Mouse (Mus musculus): ENCODE data around the gene Rps6kb2.

Gene Rps6kb2

GRCm38 (mm10) chr19:4153232-4153654 is 9.9 kb downstream of the Rps6kb2 start, which contains the start of gene Ptprcap:
Gene Ptprcap, plus strand, starts transcription at chr19:4153604.
- no peak for DNase-seq

- DNase-seq, result no peak
Measured at GRCm38 (mm10) chr19:4152445-4153231, 10.5 kb downstream of the Rps6kb2 start.

DNA sequence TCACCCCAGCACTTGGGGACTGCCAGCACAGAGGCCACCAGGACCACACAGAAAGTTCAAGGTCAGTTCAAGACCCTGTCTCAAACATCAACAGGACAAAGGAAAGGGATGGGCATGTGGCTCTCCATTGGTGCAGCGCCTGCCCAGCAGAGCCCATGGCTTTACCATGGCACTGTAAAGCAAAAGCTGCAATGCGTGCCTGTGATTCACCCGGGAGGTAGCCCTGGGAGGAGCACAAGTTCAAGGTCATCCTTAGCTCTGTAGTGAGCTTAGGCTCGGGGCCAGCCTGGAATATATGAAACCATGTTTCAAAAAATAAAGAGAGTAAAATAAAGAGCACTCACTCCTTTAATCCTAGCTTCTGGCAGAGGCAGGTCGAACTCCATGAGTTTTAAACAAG is 11.3 kb downstream of the Rps6kb2 start:
- no peak for DNase-seq

DNA sequence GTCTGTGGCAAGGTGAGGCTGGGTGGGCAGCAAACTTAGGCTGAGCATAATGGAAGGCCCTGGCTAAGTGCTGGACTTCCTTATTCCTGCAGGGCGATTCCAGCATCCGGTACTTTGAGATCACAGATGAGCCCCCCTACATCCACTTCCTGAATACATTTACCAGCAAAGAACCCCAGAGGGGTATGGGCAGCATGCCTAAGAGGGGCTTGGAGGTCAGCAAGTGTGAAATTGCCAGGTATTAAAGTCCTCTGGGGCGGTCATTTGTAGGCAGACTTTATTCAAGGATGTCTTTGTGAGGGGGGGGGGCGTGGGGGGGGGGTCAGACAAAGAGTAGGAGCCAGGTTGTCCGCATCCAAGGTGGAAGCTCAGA is 11.7 kb downstream of the Rps6kb2 start:
- no peak for DNase-seq

- no peak for DNase-seq
Measured at GRCm38 (mm10) chr19:4150567-4151487, 12.3 kb downstream of the Rps6kb2 start.

GRCm38 (mm10) chr19:4149764-4150461 is 13.2 kb downstream of the Rps6kb2 start:
- DNase-seq, result no peak

DNA sequence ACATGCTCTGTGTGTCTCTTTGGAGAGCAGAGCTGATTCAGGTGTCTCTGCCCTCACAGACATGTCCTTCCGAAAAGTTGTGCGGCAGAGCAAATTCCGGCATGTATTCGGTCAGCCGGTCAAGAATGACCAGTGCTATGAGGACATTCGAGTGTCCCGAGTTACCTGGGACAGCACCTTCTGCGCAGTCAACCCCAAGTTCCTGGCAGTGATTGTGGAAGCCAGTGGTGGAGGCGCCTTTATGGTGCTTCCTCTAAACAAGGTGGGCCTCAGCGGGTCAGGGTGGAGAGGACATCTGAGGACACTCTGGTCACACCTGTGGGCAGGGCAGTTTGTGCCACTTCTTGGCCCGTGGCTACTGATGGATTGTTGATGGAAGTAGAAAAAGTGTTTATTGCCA is 13.9 kb downstream of the Rps6kb2 start:
- DNase-seq, result no peak

- DNase-seq, result no peak
Measured at GRCm38 (mm10) chr19:4148819-4149218, 14.3 kb downstream of the Rps6kb2 start.

DNA sequence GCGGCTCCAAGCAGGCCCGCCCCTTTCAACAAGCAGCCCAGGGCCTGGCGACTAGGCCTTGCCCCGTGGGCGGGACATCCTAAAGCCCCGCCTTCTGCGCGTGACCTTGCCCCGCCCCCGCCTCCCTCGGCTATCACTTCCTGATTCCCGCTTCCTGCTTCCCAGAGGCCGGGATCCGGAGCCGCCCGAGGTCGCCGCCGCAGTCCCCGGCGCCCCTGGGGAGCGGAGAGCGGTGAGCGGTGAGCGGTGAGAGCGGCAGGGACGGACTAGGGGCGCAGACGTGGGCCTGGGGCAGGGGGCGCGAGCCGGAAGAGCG is 14.7 kb downstream of the Rps6kb2 start, which contains the start of gene Coro1b:
Coro1b (plus strand) TSS at position 129 of the 316 bp plus-strand sequence.
- peak; percentile 99 for DNase-seq

DNA sequence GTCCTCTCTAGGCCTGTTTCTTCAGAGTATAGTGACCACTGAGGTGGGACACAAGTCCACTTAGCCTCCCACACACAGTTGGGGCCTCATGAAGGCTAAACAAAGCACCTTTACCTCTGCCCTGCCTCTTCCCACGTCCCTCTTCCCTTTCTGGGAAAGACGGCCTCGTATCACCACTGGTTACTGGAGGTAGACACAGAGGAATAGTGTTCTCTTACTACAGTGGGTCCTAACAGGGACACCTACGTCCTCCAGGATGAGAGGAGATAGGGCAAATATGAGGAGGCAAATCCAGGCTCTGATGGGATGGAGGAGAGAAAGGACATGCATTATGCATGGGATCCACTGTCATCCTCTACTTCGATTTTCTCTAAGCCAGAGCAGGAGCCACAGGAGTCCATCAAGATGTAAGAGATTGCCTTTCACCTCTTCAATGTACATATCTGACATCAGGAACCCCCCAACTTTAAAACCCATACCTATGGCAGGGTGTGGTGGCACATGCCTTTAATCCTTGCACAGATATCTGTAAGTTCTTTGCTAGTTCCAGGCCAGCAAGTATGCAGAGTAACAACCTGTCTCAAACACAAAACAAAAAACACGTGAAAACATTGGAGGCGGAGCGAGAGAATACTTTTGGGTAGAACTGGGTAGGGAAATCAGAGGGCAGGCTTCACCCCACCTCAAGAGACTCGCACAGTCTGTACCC is 15.2 kb downstream of the Rps6kb2 start:
- no peak for DNase-seq

- no peak for DNase-seq
Measured at GRCm38 (mm10) chr19:4147022-4147405, 16.1 kb downstream of the Rps6kb2 start.

GRCm38 (mm10) chr19:4146366-4147021 is 16.7 kb downstream of the Rps6kb2 start:
- no peak for DNase-seq

- no peak for DNase-seq
Measured at GRCm38 (mm10) chr19:4145936-4146335, 17.2 kb downstream of the Rps6kb2 start.

GRCm38 (mm10) chr19:4144550-4145498 is 18.3 kb downstream of the Rps6kb2 start:
- DNase-seq, result no peak

- DNase-seq, result no peak
Measured at GRCm38 (mm10) chr19:4143759-4144268, 19.3 kb downstream of the Rps6kb2 start, which contains the start of gene Cabp4. Gene Cabp4, minus strand, starts transcription at chr19:4144033.

GRCm38 (mm10) chr19:4142416-4143173 is 20.6 kb downstream of the Rps6kb2 start:
- DNase-seq, result peak; percentile 51

DNA sequence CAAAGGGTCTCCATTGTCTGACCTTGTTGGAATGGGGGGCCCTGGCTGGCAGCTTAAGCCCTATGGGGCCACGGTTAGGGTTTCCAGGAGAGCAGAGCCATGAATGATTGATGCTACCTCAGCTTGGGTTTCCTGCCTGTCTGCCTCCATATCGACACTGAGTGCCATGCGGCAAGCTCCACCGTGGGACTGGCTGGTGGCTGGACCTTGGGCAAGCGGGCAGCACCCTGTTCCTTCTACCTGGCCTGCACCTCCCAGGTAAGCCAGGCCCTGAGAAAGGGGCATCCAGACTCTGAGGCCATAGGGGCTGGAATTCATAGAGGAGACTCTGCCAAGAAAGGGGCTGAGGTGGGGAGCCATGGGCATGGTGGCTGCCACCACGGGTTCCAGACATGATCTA is 23.0 kb downstream of the Rps6kb2 start:
- no peak for DNase-seq

DNA sequence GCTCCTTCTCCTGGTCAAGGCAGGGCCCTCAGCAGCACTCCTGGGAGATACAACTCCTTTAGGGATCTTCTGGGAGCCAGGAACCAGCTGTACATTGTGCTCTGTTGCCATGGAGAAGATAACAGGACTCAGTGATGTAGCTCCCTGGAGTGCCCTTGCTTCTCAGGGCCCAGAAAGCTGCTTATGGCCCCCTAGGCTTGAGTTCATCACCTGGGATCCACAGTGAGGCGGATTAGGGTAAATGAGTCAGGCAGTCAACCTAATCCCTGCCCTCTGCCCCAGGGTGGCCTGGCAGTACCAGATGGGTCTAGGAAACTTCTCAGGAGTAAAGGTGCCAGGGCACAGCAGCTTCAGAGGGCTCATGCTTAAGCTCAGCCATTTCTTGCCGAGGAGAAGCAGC is 23.7 kb downstream of the Rps6kb2 start, which contains the start of gene Gpr152:
Gpr152 (plus strand) TSS at position 342 of the 400 bp plus-strand sequence.
- DNase-seq, result no peak

- no peak for DNase-seq
Measured at GRCm38 (mm10) chr19:4137913-4138312, 25.2 kb downstream of the Rps6kb2 start.

- no peak for DNase-seq
Measured at GRCm38 (mm10) chr19:4136463-4136862, 26.7 kb downstream of the Rps6kb2 start.

Data from kidney, adult 18-20 months (tissue).